Mouse (Mus musculus): ENCODE measurements around the gene Bcar3.

The Bcar3 gene

GRCm38 (mm10) chr3:122292300-122293222 is 1.4 kb upstream of the Bcar3 start:
- in situ Hi-C loops (cut with MseI, MboI), result loop anchor here (10.0 kb wide), 1 partner anchor 342 kb away; no protein-coding TSS in a partner anchor

- in situ Hi-C loops (cut with MseI, MboI), result loop anchor here (10.0 kb wide), 1 partner anchor 341 kb away; no protein-coding TSS in a partner anchor
These were observed 548 bp upstream of the Bcar3 start for GRCm38 (mm10) chr3:122293223-122293953.

- in situ Hi-C loops (cut with MseI, MboI), result loop anchor here (10.0 kb wide), 1 partner anchor 339 kb away; no protein-coding TSS in a partner anchor
These were observed 1.6 kb downstream of the Bcar3 start for GRCm38 (mm10) chr3:122295511-122295910.

GRCm38 (mm10) chr3:122296979-122297378 is 3.0 kb downstream of the Bcar3 start:
- in situ Hi-C loops (cut with MseI, MboI), result loop anchor here (10.0 kb wide), 1 partner anchor 338 kb away; no protein-coding TSS in a partner anchor

- in situ Hi-C loops (cut with MseI, MboI), result no loop called here
These were observed 7.3 kb downstream of the Bcar3 start for GRCm38 (mm10) chr3:122300983-122301919.

- in situ Hi-C loops (cut with MseI, MboI), result no loop called here
These were observed 10.6 kb downstream of the Bcar3 start for GRCm38 (mm10) chr3:122304560-122304959.

GRCm38 (mm10) chr3:122307894-122308671 is 14.1 kb downstream of the Bcar3 start:
- in situ Hi-C loops (cut with MseI, MboI), result no loop called here

- in situ Hi-C loops (cut with MseI, MboI), result no loop called here
These were observed 15.0 kb downstream of the Bcar3 start for GRCm38 (mm10) chr3:122308981-122309380.

GRCm38 (mm10) chr3:122312078-122312477 is 18.1 kb downstream of the Bcar3 start:
- in situ Hi-C loops (cut with MseI, MboI), result loop anchor here (5.0 kb wide), 1 partner anchor 155 kb away; no protein-coding TSS in a partner anchor

GRCm38 (mm10) chr3:122312936-122313629 is 19.1 kb downstream of the Bcar3 start:
- in situ Hi-C loops (cut with MseI, MboI), result loop anchor here (5.0 kb wide), 1 partner anchor 154 kb away; no protein-coding TSS in a partner anchor

- in situ Hi-C loops (cut with MseI, MboI), result loop anchor here (5.0 kb wide), 1 partner anchor 153 kb away; no protein-coding TSS in a partner anchor
These were observed 20.0 kb downstream of the Bcar3 start for GRCm38 (mm10) chr3:122313936-122314335.

- in situ Hi-C loops (cut with MseI, MboI), result no loop called here
These were observed 22.7 kb downstream of the Bcar3 start for GRCm38 (mm10) chr3:122316621-122317020.

GRCm38 (mm10) chr3:122317339-122317738 is 23.4 kb downstream of the Bcar3 start:
- in situ Hi-C loops (cut with MseI, MboI), result no loop called here

GRCm38 (mm10) chr3:122322226-122322625 is 28.3 kb downstream of the Bcar3 start:
- in situ Hi-C loops (cut with MseI, MboI), result no loop called here

- in situ Hi-C loops (cut with MseI, MboI), result no loop called here
These were observed 29.9 kb downstream of the Bcar3 start for GRCm38 (mm10) chr3:122323841-122324240.

GRCm38 (mm10) chr3:122324528-122324927 is 30.6 kb downstream of the Bcar3 start:
- in situ Hi-C loops (cut with MseI, MboI), result no loop called here

- in situ Hi-C loops (cut with MseI, MboI), result no loop called here
These were observed 36.5 kb downstream of the Bcar3 start for GRCm38 (mm10) chr3:122330484-122330883.

GRCm38 (mm10) chr3:122333493-122333892 is 39.6 kb downstream of the Bcar3 start:
- in situ Hi-C loops (cut with MseI, MboI), result no loop called here

GRCm38 (mm10) chr3:122333902-122334301 is 40.0 kb downstream of the Bcar3 start:
- in situ Hi-C loops (cut with MseI, MboI), result no loop called here

GRCm38 (mm10) chr3:122334375-122334774 is 40.4 kb downstream of the Bcar3 start:
- in situ Hi-C loops (cut with MseI, MboI), result no loop called here

Data from mouse trophoblast stem cell (cell line).